ENCODE assay signal across 20 mouse cellular contexts in genomic region chr10:84820230-84820629, GRCm38 (mm10).
DNase-seq lines count a peak whose midpoint lies in the region; ATAC-seq lines count a peak whose summit lies in the region.
"Had no signal": no experiment of that assay in that cellular context is flagged by ENCODE, and none has a peak within 500 bp of the region (broad histone marks: within the 10 kb centered on the region; RNA-seq: fewer than 3 reads in every experiment).

No protein-coding gene starts in this region.

- intact Hi-C loops in left cerebral cortex, postnatal 10 days (cut with DNase I): no loop called here

- no peaks in the 10 kb centered on the region for H3K9me3 ChIP-seq in hindbrain, embryonic 12.5 days (replicated peaks)
- H3K9me3 ChIP-seq: embryonic facial prominence, embryonic 12.5 days; forebrain, embryonic 15.5 days; heart, embryonic 13.5 days; intestine, embryonic 15.5 days had no signal

- no peak overlapping the region for H3K9ac ChIP-seq in hindbrain, embryonic 12.5 days
- H3K9ac ChIP-seq: embryonic facial prominence, embryonic 12.5 days; forebrain, embryonic 15.5 days; heart, embryonic 13.5 days; hindbrain, embryonic 14.5 days; intestine, embryonic 15.5 days had no signal

- peak; percentile 19 to 30 for DNase-seq in B cell, adult 2 months
- DNase-seq in splenic B cell, adult 2 months (ENCODE audit: low read depth, low spot score): peak; percentile 51
- DNase-seq in left cerebral cortex, postnatal 10 days (ENCODE audit: extremely low spot score in 1 of 2, low spot score in 2 of 2): no peak
- no peak for DNase-seq in heart, postnatal 4 days
- DNase-seq: adrenal gland, adult 8-10 months; adrenal gland, postnatal 36 days; cerebellum, adult 11 months; cerebellum, adult 8-10 months; cerebellum, postnatal 14 days; gastrocnemius, postnatal 25 days; heart, adult 11 months; heart, postnatal 36 days had no signal

- WGBS in hindbrain, embryonic 12.5 days: 71% methylated on average over 3 of the region's 3 CpGs

- peaks cover 20% of the 10 kb centered on the region; the same call in 1 of the 2 replicates for H3K4me1 ChIP-seq in brown adipose tissue, adult 24 weeks (ENCODE audit: control insufficient read depth, insufficient read depth, insufficient read length, low read length)
- H3K4me1 ChIP-seq in hindbrain, embryonic 12.5 days: peaks cover 16% of the 10 kb centered on the region
- H3K4me1 ChIP-seq: intestine, embryonic 15.5 days had no signal

- 0 out of 2 replicates have a peak overlapping the region, but pooled peaks have one; percentile 46 for H3K27ac ChIP-seq in brown adipose tissue, adult 24 weeks (replicated peaks; ENCODE audit: low read depth, low read length)
- H3K27ac ChIP-seq in hindbrain, embryonic 12.5 days: no peak overlapping the region
- H3K27ac ChIP-seq: embryonic facial prominence, embryonic 12.5 days; forebrain, embryonic 15.5 days; heart, embryonic 13.5 days; hindbrain, embryonic 14.5 days; intestine, embryonic 15.5 days had no signal

- H3K27me3 ChIP-seq in splenic B cell, adult 2 months (ENCODE audit: control insufficient read depth, insufficient read depth, low read length, poor library complexity, severe bottlenecking): no peaks in the 10 kb centered on the region
- H3K27me3 ChIP-seq in hindbrain, embryonic 12.5 days: no peaks in the 10 kb centered on the region
- H3K27me3 ChIP-seq: embryonic facial prominence, embryonic 12.5 days; forebrain, embryonic 15.5 days; heart, embryonic 13.5 days; intestine, embryonic 15.5 days had no signal

- H3K4me2 ChIP-seq in hindbrain, embryonic 12.5 days (replicated peaks): no peak overlapping the region
- H3K4me2 ChIP-seq: embryonic facial prominence, embryonic 12.5 days; forebrain, embryonic 15.5 days; heart, embryonic 13.5 days; hindbrain, embryonic 14.5 days; intestine, embryonic 15.5 days had no signal

- ATAC-seq in megakaryocyte, adult 5-6 weeks (ENCODE audit: poor library complexity, severe bottlenecking): peak; percentile 82
- no peak for ATAC-seq in hindbrain, embryonic 12.5 days (ENCODE audit: low FRiP score)
- ATAC-seq: forebrain, embryonic 15.5 days; intestine, embryonic 15.5 days had no signal

- no peak overlapping the region for H3K4me3 ChIP-seq in brown adipose tissue, adult 24 weeks (ENCODE audit: insufficient read depth, low read depth, low read length)
- H3K4me3 ChIP-seq in hindbrain, embryonic 12.5 days: no peak overlapping the region
- H3K4me3 ChIP-seq: embryonic facial prominence, embryonic 12.5 days; forebrain, embryonic 15.5 days; heart, embryonic 13.5 days; intestine, embryonic 15.5 days had no signal

- H3K36me3 ChIP-seq in splenic B cell, adult 2 months (ENCODE audit: control insufficient read depth, insufficient read depth, low read length, poor library complexity, severe bottlenecking): no peaks in the 10 kb centered on the region
- 0 out of 2 replicates have a peak, but pooled peaks cover 5% of the 10 kb centered on the region for H3K36me3 ChIP-seq in hindbrain, embryonic 12.5 days
- H3K36me3 ChIP-seq: embryonic facial prominence, embryonic 12.5 days; forebrain, embryonic 15.5 days; heart, embryonic 13.5 days; intestine, embryonic 15.5 days had no signal

Comparison
In these comparisons a context has a peak if more than half of its experiments do, and no peak if none do; other contexts are left out.
1. DNase-seq: peak in B cell, adult 2 months (2 of 2) and splenic B cell, adult 2 months (single experiment); none in left cerebral cortex, postnatal 10 days (0 of 2) and heart, postnatal 4 days (single experiment).